Mouse (Mus musculus) spleen, postnatal 10 days (tissue): Measurements from ENCODE around the gene Fahd2a.

Source experiments
- DNase-seq, 2 experiments: peaks; one replicate each; pipeline ENCODE4 v3.0.0; 2021 to 2022; ENCODE audit warnings: low spot score in 2 of 2

The Fahd2a gene

GRCm38 (mm10) chr2:127444055-127444789 lies at the start of gene Fahd2a:
TSS of gene Fahd2a (minus strand) at chr2:127444565.
- DNase-seq, result peak; percentile 79 to 91

GRCm38 (mm10) chr2:127484476-127485170 lies 40.3 kb upstream of the Fahd2a start:
- DNase-seq, result peak in 1 of 2 experiments; percentile 52

- DNase-seq, result no peak
Measured at GRCm38 (mm10) chr2:127483001-127483400, 38.6 kb upstream of the Fahd2a start.

- DNase-seq, result no peak
Measured at GRCm38 (mm10) chr2:127482533-127482911, 38.2 kb upstream of the Fahd2a start.

- DNase-seq, result no peak
Measured at GRCm38 (mm10) chr2:127481841-127482532, 37.6 kb upstream of the Fahd2a start.

GRCm38 (mm10) chr2:127479763-127480162 lies 35.4 kb upstream of the Fahd2a start:
- DNase-seq, result no peak

- no peak for DNase-seq
Measured at GRCm38 (mm10) chr2:127479210-127479609, 34.8 kb upstream of the Fahd2a start.

GRCm38 (mm10) chr2:127472279-127472678 lies 27.9 kb upstream of the Fahd2a start:
- DNase-seq, result no peak

- DNase-seq, result no peak
Measured at GRCm38 (mm10) chr2:127471281-127471680, 26.9 kb upstream of the Fahd2a start.

GRCm38 (mm10) chr2:127470661-127471060 lies 26.3 kb upstream of the Fahd2a start:
- no peak for DNase-seq

- DNase-seq, result no peak
Measured at GRCm38 (mm10) chr2:127470183-127470582, 25.8 kb upstream of the Fahd2a start.

- DNase-seq, result peak in 1 of 2 experiments; percentile 60
Measured at GRCm38 (mm10) chr2:127462314-127462713, 17.9 kb upstream of the Fahd2a start.

GRCm38 (mm10) chr2:127461351-127461750 lies 17.0 kb upstream of the Fahd2a start:
- no peak for DNase-seq

- DNase-seq, result no peak
Measured at GRCm38 (mm10) chr2:127459341-127459740, 15.0 kb upstream of the Fahd2a start.

- DNase-seq, result peak; percentile 66 to 78
Measured at GRCm38 (mm10) chr2:127453764-127454163, 9.4 kb upstream of the Fahd2a start.

GRCm38 (mm10) chr2:127453141-127453540 lies 8.8 kb upstream of the Fahd2a start:
- DNase-seq, result no peak

GRCm38 (mm10) chr2:127451748-127452147 lies 7.4 kb upstream of the Fahd2a start:
- DNase-seq, result no peak

GRCm38 (mm10) chr2:127449691-127450090 lies 5.3 kb upstream of the Fahd2a start:
- no peak for DNase-seq

GRCm38 (mm10) chr2:127446847-127447246 lies 2.5 kb upstream of the Fahd2a start:
- DNase-seq, result no peak

- DNase-seq, result no peak
Measured at GRCm38 (mm10) chr2:127437697-127438096, 6.7 kb downstream of the Fahd2a start.

GRCm38 (mm10) chr2:127435554-127435953 lies 8.8 kb downstream of the Fahd2a start:
- DNase-seq, result no peak

GRCm38 (mm10) chr2:127435135-127435534 lies 9.2 kb downstream of the Fahd2a start:
- DNase-seq, result peak; percentile 37 to 64
